Mouse (Mus musculus): Measurements from ENCODE around the gene Pappa. TPM values are rescaled to one million over a fixed set of nuclear protein-coding genes. Genes with fewer than 3 reads are reported as not detected.

Pappa gene
- polyA plus RNA-seq, 1 experiment from 2014 or later = 2.1 TPM

DNA sequence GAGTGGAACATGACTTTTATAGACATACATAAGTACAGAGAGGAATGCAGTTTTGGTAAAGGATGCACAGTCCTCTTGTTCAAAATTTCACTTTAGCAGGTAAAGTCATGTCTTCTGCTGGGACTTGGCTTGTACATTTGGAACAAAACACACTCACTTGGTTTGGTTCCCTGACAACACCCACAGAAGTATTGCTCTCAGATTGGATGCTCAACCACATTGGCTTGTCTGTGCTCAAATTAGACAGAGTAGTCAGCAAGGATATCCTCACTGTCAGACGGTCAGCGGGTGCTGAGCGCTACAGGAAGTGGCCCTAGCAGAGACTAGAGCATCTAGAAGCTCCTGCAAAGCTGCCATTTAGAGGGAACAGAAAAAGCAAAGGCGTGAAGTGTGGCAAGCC, 197.4 kb downstream of the Pappa start:
- no peaks in the 10 kb centered on the region for H3K27me3 ChIP-seq (ENCODE audit: poor library complexity, severe bottlenecking)
- no peak overlapping the region for H3K4me3 ChIP-seq
- H3K9me3 ChIP-seq = no peaks in the 10 kb centered on the region
- WGBS = 86% methylated on average over 4 of the region's 4 CpGs
- no peak overlapping the region for H3K27ac ChIP-seq
- peaks cover 27% of the 10 kb centered on the region for H3K36me3 ChIP-seq (replicated peaks)
- H3K4me1 ChIP-seq = no peaks in the 10 kb centered on the region
- DNase-seq (ENCODE audit: extremely low spot score, low spot score) = no peak

DNA sequence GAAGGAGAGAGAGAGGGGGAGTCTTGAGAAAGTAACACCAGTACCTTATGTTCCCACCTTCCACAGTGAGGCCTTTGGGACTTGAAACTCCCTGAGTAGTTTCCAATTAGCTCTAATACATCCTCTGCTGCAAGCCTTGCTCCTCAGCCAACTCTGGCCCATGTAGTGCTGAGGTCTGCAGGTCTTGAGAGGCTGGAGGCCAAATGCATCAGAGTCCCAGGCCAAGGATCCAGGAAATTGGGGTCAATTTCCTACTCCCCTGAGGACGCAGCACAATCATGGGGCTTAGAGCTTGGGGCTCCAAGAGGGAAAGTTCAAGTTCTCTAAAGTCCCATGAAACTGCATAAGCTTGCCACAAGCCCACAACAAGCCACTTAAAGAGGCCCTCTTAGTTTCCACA, 198.0 kb downstream of the Pappa start:
- Histone ChIP-seq H3K36me3 (replicated peaks) (peaks cover 25% of the 10 kb centered on the region), H3K4me1 (no peaks in the 10 kb centered on the region), H3K4me3 (no peak overlapping the region), H3K27ac (no peak overlapping the region), H3K27me3 (ENCODE audit: poor library complexity, severe bottlenecking) (no peaks in the 10 kb centered on the region), H3K9me3 (no peaks in the 10 kb centered on the region)
- DNase-seq (ENCODE audit: extremely low spot score, low spot score) = no peak
- WGBS = 74% methylated on average over 1 of the region's 1 CpGs

DNA sequence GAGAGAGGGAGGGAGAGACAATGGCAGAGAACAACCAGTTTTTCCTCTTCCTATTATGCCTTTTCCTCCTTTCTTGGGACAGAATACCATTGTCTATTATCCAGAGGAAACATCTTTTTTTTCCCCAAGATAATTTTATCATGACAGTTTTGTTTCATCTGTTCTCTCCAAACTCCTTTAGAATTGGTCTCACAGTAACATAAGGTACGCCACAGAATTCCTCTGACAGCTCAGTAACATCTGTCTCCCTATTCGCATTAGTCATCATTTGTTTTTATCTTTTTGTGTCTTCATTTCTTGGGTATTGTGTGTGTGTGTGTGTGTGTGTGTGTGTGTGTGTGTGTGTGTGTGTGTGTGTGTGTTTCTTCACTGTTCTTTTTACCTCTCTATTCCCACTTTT, 201.8 kb downstream of the Pappa start:
- peaks cover 6% of the 10 kb centered on the region for H3K4me1 ChIP-seq
- 94% methylated on average over 2 of the region's 2 CpGs for WGBS
- H3K27ac ChIP-seq = no peak overlapping the region
- no peaks in the 10 kb centered on the region for H3K27me3 ChIP-seq (ENCODE audit: poor library complexity, severe bottlenecking)
- H3K36me3 ChIP-seq (replicated peaks) = peaks cover 35% of the 10 kb centered on the region
- no peak for DNase-seq (ENCODE audit: extremely low spot score, low spot score)
- H3K9me3 ChIP-seq = no peaks in the 10 kb centered on the region
- no peak overlapping the region for H3K4me3 ChIP-seq

- H3K4me1 ChIP-seq = peaks cover 6% of the 10 kb centered on the region
- 77% methylated on average over 9 of the region's 9 CpGs for WGBS
- no peaks in the 10 kb centered on the region for H3K27me3 ChIP-seq (ENCODE audit: poor library complexity, severe bottlenecking)
- no peak overlapping the region for H3K4me3 ChIP-seq
- peaks cover 38% of the 10 kb centered on the region for H3K36me3 ChIP-seq (replicated peaks)
- DNase-seq (ENCODE audit: extremely low spot score, low spot score) = no peak
- H3K27ac ChIP-seq = peak overlapping the region; percentile 25; the same call in 1 of the 2 replicates
- no peaks in the 10 kb centered on the region for H3K9me3 ChIP-seq
Measured at GRCm38 (mm10) chr4:65328486-65329308, 204.7 kb downstream of the Pappa start.

DNA sequence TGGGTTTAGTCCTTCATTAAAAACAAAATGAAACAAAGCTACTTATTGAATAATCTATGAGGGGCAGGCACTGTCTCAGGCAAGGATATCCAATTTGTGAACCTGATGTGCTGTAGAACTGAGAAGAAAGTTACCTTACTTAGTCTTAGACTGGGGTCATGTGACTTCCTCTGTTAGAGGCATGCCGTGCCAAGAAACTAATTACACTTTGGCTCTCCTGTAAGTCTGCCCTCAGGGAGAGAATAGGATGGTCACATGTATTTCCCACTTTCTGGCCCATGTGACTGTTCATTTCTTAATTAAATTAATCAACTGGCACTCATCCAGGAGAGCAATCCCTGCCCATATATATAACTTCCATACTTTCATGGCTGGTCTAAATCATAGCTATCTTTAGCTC, 209.7 kb downstream of the Pappa start:
- 53% methylated on average over 1 of the region's 1 CpGs for WGBS
- H3K36me3 ChIP-seq (replicated peaks) = peaks cover 25% of the 10 kb centered on the region

DNA sequence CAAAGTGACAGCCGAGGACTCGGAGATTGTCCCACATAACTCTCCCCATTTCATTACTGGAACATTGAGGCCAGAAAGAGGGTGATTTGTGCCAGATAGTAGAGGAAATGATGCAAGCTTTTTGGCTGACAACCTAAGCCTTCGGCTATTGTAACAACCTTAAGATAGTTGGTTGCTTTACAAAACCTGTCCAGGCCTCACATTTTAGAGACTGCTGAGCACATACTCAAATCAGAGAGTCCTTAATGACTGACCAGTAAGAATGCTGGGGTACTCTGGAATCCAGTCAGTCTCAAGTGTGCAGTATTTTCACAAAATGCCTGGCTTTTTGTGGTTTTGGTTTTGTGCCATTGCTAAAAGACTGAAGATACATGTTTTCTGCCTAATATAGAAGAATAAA, 217.8 kb downstream of the Pappa start:
- Histone ChIP-seq H3K4me3 (no peak overlapping the region), H3K27ac (no peak overlapping the region), H3K36me3 (replicated peaks) (no peaks in the 10 kb centered on the region; the same call in 1 of the 2 replicates), H3K9me3 (no peaks in the 10 kb centered on the region), H3K4me1 (no peaks in the 10 kb centered on the region), H3K27me3 (ENCODE audit: poor library complexity, severe bottlenecking) (no peaks in the 10 kb centered on the region)
- DNase-seq (ENCODE audit: extremely low spot score, low spot score) = no peak
- WGBS = 91% methylated on average over 3 of the region's 3 CpGs

More for the DNA sequence above, 209.7 kb downstream of the Pappa start:
- Histone ChIP-seq H3K4me1 (peaks cover 3% of the 10 kb centered on the region), H3K27me3 (ENCODE audit: poor library complexity, severe bottlenecking) (no peaks in the 10 kb centered on the region), H3K9me3 (no peaks in the 10 kb centered on the region), H3K4me3 (no peak overlapping the region), H3K27ac (no peak overlapping the region)
- DNase-seq (ENCODE audit: extremely low spot score, low spot score) = no peak

DNA sequence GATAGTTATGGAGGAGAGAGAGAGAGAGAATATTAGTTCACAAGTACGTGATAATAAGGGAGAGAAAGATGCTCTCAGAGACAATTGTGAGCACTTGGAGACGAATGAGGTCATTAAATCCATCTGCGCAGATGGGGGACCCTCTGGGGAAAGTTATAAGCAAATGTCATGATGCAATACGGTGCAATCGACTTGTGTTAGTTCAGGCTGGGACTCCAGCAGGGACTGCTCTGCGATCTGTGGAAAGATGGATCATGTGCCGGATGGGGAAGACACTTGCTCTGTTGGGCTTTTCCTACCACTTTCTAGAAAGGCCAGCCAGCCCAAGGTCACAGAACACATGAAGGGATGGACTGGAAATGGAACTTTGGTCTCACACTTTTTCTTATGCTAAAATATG, 226.5 kb downstream of the Pappa start:
- no peaks in the 10 kb centered on the region for H3K27me3 ChIP-seq (ENCODE audit: poor library complexity, severe bottlenecking)
- no peak overlapping the region for H3K27ac ChIP-seq
- DNase-seq (ENCODE audit: extremely low spot score, low spot score) = no peak
- peaks cover 8% of the 10 kb centered on the region; the same call in 1 of the 2 replicates for H3K4me1 ChIP-seq
- no peaks in the 10 kb centered on the region for H3K9me3 ChIP-seq
- H3K36me3 ChIP-seq (replicated peaks) = peaks cover 20% of the 10 kb centered on the region
- 92% methylated on average over 7 of the region's 7 CpGs for WGBS
- no peak overlapping the region for H3K4me3 ChIP-seq

GRCm38 (mm10) chr4:65354580-65354979, 230.6 kb downstream of the Pappa start:
- peaks cover 8% of the 10 kb centered on the region; the same call in 1 of the 2 replicates for H3K4me1 ChIP-seq
- no peak overlapping the region for H3K4me3 ChIP-seq
- no peaks in the 10 kb centered on the region for H3K27me3 ChIP-seq (ENCODE audit: poor library complexity, severe bottlenecking)
- H3K9me3 ChIP-seq = no peaks in the 10 kb centered on the region
- H3K27ac ChIP-seq = no peak overlapping the region
- 65% methylated on average over 4 of the region's 4 CpGs for WGBS
- peaks cover 20% of the 10 kb centered on the region for H3K36me3 ChIP-seq (replicated peaks)
- no peak for DNase-seq (ENCODE audit: extremely low spot score, low spot score)

DNA sequence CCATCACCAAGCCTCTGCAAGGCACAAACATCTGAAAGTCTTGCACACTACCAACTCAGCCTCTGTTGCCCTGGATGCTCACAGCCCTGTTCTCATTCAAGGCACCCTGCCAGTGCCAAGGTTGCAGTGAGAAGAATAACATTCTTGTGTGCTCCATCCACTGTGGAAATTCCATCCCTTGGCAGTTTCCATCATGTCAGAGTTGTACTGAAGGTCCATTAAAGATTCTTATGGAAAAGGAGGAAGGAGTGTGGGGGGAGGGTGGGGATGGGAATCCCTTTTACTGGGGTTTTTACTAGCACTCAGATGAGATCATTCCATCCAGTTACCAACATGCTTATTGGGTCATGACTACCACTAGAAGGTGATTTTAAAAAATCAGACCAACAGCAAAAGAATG, 243.2 kb downstream of the Pappa start:
- H3K36me3 ChIP-seq (replicated peaks) = no peaks in the 10 kb centered on the region
- H3K4me3 ChIP-seq = no peak overlapping the region
- no peak for DNase-seq (ENCODE audit: extremely low spot score, low spot score)
- no peak overlapping the region for H3K27ac ChIP-seq
- peaks cover 10% of the 10 kb centered on the region for H3K4me1 ChIP-seq
- no peaks in the 10 kb centered on the region; the same call in 1 of the 2 replicates for H3K9me3 ChIP-seq
- H3K27me3 ChIP-seq (ENCODE audit: poor library complexity, severe bottlenecking) = no peaks in the 10 kb centered on the region

DNA sequence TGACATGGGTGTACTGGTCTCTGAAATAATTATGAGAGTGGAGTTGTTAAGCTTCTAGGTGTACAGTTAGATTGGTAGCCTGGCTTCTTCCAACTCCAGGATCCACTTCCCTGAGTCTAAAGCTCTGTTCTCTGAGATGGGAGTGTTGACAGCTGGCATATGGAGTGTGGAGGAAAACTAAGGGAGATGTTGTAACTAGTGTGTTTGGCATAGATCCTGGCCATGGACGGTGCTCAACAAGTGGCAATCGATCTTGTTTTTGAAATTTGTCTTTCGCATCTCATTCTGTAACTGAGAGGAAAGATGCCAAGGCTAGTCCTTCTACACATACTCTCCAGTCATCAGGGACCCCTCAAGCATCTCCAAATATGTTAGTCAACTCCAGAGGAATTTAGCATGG, 248.8 kb downstream of the Pappa start:
- peaks cover 2% of the 10 kb centered on the region; the same call in 1 of the 2 replicates for H3K4me1 ChIP-seq
- H3K27ac ChIP-seq = no peak overlapping the region
- DNase-seq (ENCODE audit: extremely low spot score, low spot score) = no peak
- 89% methylated on average over 3 of the region's 3 CpGs for WGBS
- no peaks in the 10 kb centered on the region for H3K36me3 ChIP-seq (replicated peaks)
- H3K27me3 ChIP-seq (ENCODE audit: poor library complexity, severe bottlenecking) = no peaks in the 10 kb centered on the region
- no peaks in the 10 kb centered on the region; the same call in 1 of the 2 replicates for H3K9me3 ChIP-seq
- H3K4me3 ChIP-seq = no peak overlapping the region

DNA sequence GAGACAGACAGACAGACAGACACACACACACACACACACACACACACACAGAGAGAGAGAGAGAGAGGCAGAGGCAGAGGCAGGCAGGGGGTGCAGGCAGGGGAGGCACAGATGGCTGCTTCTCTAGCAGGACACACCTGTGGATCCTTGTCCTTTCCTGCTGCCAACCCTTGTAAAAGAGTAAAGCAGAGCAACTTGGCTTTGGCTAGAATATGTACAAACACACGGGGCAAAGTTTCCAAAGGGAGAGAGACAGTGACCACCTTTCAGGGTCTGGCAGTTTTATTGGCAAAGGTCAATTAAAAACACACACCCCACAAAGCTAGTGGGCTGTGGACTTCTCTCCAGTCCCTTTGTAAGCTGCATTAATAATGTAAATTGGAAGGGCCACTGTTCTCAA, 249.9 kb downstream of the Pappa start:
- H3K4me3 ChIP-seq = no peak overlapping the region
- H3K9me3 ChIP-seq = no peaks in the 10 kb centered on the region; the same call in 1 of the 2 replicates
- H3K27ac ChIP-seq = no peak overlapping the region
- DNase-seq (ENCODE audit: extremely low spot score, low spot score) = no peak
- H3K4me1 ChIP-seq = peaks cover 2% of the 10 kb centered on the region; the same call in 1 of the 2 replicates
- H3K27me3 ChIP-seq (ENCODE audit: poor library complexity, severe bottlenecking) = no peaks in the 10 kb centered on the region
- H3K36me3 ChIP-seq (replicated peaks) = no peaks in the 10 kb centered on the region
- 62% methylated on average over 1 of the region's 1 CpGs for WGBS

GRCm38 (mm10) chr4:65376571-65376970, 252.6 kb downstream of the Pappa start:
- H3K9me3 ChIP-seq = no peaks in the 10 kb centered on the region
- no peaks in the 10 kb centered on the region for H3K36me3 ChIP-seq (replicated peaks)
- H3K4me1 ChIP-seq = peaks cover 2% of the 10 kb centered on the region; the same call in 1 of the 2 replicates
- DNase-seq (ENCODE audit: extremely low spot score, low spot score) = no peak
- H3K27me3 ChIP-seq (ENCODE audit: poor library complexity, severe bottlenecking) = no peaks in the 10 kb centered on the region
- WGBS = 95% methylated on average over 2 of the region's 2 CpGs
- H3K27ac ChIP-seq = no peak overlapping the region
- H3K4me3 ChIP-seq = no peak overlapping the region

DNA sequence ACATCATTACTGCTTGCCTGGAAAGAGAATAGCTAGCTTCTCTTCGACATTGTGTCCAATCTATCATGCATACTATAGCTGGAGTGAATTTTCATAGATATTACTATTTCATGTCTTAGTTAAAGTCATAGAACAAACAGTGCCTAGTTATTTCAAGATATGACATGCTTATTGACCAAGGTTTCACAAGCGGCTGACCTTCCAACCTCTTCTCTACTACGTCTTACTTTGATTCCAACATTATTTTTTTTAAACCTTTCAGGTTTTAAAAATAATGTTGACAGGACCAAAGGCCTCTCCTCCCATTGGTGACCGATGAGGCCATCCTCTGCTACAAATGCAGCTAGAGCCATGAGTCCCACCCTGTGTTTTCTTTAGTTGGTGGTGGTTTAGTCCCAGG, 255.5 kb downstream of the Pappa start:
- Histone ChIP-seq H3K36me3 (replicated peaks) (no peaks in the 10 kb centered on the region), H3K27me3 (ENCODE audit: poor library complexity, severe bottlenecking) (no peaks in the 10 kb centered on the region), H3K27ac (no peak overlapping the region), H3K4me3 (no peak overlapping the region), H3K4me1 (no peaks in the 10 kb centered on the region), H3K9me3 (no peaks in the 10 kb centered on the region)
- WGBS = 91% methylated on average over 4 of the region's 4 CpGs
- no peak for DNase-seq (ENCODE audit: extremely low spot score, low spot score)

All from forebrain, embryonic 10.5 days (tissue).